Mouse (Mus musculus) heart, postnatal 10 days (tissue): ENCODE measurements at regions not wholly inside any gene's neighbourhood (a gene's known extent, or its start where the extent isn't known, plus 50 kb on each side); places are given as distances from the start of the nearest gene placed in this dataset.

ENCODE experiments used
- DNase-seq, 2 experiments: peaks; one replicate each; pipeline ENCODE4 v3.0.0; 2021
- intact Hi-C: fragments of 180-260 bp; cut with DNase I; formaldehyde crosslinking; loops from one replicate; pipeline ENCODE4 v1.15.1; 2025

- DNase-seq: no peak
- intact Hi-C loops: no loop called here
Observed at GRCm38 (mm10) chr11:45514415-45515271, 337.2 kb upstream of the Clint1 start.

DNA sequence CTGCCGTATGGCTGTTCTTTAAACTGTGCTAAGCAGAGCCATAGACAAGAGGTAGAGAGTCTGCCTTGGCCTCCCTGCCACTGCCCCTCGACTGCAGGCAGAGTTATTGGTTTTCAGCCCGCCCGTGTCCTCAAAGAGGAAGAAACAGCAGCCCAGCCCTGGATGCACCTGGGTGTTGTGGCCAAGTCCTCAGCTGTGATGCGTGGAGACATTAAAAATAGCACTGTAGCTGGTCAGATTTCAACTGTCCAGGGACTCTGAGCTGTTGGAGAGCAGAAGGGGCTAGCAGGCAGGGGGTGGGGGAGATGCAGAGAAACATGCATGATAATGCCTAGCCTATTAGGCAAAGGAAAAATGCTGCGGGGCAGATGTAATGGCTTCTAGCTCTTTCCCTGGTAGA is 327.1 kb upstream of the Clint1 start:
- no peak for DNase-seq
- intact Hi-C loops: no loop called here

DNA sequence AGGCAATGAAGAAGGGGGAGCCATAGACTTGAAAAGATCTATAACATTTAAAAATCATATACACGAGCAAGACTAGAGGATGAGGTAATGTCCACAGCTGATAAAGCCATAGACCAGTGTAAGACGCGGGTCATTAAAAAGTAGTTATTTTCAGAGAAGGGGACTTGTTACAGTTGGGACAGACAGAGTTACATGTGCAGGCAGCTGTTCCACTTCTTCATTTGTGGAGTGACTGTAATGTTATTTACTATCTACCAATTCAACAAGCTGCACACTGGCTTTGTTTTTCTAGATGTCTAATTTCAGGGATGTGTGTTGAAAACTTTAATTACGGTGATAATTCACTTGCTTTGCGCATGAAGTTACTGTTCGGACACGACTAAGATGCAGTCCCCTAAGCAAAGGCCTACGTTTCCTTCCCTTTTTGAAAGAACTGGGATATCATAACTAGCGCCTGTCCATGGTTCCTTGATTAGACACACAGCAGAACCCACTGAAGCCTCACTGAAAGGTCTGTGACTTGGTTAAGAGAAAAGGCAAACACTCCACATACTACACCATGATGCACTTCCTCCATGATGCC is 320.7 kb upstream of the Clint1 start:
- DNase-seq: no peak
- intact Hi-C loops: no loop called here

GRCm38 (mm10) chr11:45533402-45534056 is 318.3 kb upstream of the Clint1 start:
- DNase-seq: no peak
- intact Hi-C loops: no loop called here

DNA sequence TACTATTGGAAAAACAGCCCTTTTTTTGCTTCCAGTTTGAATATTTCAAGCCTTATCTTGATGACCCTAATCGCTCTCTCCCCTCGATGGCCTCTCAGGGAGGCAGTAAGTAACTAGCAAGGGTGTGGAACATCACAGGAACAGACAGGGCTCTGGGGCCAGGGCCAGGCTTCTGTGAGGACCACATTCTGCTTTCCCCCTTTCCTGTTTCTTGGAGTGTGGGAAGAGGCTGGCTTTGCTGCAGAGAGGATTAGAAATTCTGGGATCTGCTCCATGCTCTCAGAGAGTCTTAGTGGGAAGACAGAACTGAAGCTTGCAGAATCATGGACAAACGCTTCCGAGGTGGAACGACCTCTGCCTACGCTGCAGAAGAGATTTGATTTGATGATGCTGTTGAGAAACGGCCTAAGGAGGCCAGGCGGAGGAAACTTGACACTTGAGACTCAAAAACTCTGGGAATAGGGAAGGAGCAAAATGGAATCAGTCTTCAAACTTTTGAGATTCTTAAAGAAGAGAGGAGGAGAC is 316.3 kb upstream of the Clint1 start:
- DNase-seq: peak; percentile 28 to 32
- intact Hi-C loops: no loop called here

DNA sequence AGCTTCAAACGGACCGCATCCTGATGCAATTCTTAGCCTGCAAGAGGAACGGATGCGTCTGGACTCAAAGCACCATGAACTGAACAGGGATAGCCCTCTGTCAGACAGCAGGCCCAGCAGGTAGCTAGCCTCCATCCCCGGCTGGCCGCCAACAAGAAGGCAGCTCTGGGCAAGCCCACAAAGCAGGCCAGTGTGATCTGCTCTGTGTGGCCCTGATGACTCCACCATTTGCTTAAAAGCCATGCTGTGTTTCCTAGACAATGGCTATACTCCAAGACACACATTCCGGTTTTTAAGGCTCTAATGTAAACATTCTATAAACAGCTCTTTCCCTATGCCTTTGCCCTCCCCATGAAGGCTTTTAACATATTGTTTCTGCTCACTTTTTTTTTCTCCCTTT is 313.8 kb upstream of the Clint1 start:
- intact Hi-C loops: loop anchor here (2.0 kb wide), 2 partner anchors 529 to 951 kb away; no protein-coding TSS in a partner anchor
- no peak for DNase-seq

DNA sequence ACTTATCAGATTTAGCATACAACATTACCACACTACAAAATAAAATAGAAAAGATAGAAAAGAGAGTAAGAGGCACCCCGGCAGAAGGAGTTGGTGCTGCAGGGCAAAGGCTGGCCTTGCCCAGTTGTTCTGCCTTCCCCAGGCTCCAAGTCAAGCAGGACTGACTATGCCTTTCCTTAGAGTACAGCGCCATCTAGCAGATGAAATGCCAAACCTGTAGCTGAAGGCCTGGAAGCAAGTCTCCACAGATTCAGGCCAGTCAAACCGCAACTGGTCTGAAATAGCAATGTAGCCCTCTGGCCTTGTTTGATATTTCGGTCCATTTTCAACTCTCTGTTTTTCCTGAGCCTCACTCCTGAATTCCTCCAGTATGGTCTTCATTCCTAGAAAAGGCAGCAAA is 312.4 kb upstream of the Clint1 start:
- intact Hi-C loops: loop anchor here (1.0 to 2.0 kb wide), 3 partner anchors 531 to 953 kb away; no protein-coding TSS in a partner anchor
- DNase-seq: peak; percentile 87 to 91

DNA sequence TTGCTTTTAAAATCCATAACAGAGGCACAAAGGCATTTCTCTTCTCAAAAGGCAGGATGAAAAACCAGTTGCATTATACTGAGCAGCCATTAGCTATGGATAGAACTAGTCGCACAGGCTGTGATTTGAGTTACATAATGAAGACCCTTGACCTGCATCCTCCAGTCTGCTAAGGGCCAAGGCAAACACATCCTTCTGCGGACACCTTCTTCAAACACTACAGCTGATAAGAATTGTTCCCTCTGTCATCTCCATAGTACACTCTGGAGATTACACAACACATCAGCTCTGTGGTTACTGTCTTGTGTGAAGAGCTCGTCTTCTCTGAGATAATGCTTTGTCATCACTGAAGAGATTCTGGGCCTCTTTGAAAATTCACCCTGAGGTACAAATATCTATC is 307.3 kb upstream of the Clint1 start:
- intact Hi-C loops: loop anchor here (10.0 kb wide), 1 partner anchor 190 kb away; no protein-coding TSS in a partner anchor
- no peak for DNase-seq

- intact Hi-C loops: loop anchor here (5.0 to 10.0 kb wide), 2 partner anchors 189 to 336 kb away; no protein-coding TSS in a partner anchor
- no peak for DNase-seq
Observed at GRCm38 (mm10) chr11:45545896-45546626, 305.8 kb upstream of the Clint1 start.

DNA sequence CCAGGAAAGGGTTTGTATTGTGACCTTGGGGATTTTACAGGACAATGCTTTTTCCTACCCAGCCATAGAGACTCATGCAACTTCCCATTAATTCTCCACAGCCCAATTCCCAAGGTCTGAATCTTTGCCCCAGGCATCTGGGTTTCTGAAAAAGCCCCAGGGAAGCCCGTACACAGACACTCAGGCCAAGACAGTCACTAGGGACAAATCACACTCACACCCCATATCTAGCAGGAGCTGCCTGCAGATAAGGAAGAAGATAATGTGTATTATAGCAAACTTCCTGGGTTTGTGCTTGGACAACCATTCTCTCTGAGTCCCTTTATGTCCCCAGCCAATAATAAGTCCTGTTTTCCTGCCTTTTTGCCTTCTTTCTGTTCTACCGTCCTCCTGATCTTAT is 305.0 kb upstream of the Clint1 start:
- DNase-seq: no peak
- intact Hi-C loops: loop anchor here (5.0 to 10.0 kb wide), 2 partner anchors 188 to 335 kb away; no protein-coding TSS in a partner anchor

- no peak for DNase-seq
- intact Hi-C loops: no loop called here
Observed at GRCm38 (mm10) chr11:45550376-45550775, 301.5 kb upstream of the Clint1 start.

GRCm38 (mm10) chr11:45577469-45578154 is 274.2 kb upstream of the Clint1 start:
- no peak for DNase-seq
- intact Hi-C loops: no loop called here

DNA sequence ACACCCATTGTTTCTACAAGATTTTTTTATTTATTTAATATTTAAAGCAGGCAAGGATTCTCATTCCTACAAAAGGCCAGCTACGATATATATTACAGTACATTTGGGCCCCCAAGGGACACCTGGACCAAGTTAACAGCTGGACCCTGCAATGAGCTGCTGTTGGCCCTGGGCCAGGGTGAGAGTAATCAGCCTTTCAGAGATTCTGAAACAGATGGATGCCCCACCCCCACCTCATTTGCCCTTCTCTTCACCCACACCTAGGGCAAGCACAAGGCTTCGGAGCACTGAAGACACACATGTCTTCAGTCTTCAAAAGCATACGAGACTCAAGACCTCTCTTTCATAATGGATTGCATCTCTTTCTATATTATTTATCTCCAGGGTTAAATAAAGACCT is 259.5 kb upstream of the Clint1 start:
- intact Hi-C loops: no loop called here
- DNase-seq: no peak

GRCm38 (mm10) chr11:45592890-45593642 is 258.8 kb upstream of the Clint1 start:
- intact Hi-C loops: no loop called here

DNA sequence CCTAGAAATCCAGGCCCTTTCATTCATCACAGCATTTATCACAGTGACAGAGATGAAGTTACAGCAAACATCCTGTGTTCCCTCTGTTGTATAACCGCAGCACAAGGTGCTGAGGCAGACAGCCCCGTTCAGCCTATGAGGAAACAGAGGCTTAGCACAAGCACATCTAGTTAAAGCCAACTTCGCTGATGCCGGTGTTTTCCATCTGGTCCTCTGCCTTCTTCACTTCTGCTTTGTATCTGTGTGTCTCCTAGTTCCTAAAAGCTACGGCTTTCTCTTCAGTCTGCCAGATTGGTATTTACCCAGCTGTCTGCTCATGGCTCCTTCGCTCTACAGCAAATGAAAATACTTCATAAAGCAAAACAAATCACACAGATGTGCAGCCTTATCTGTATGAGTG is 256.5 kb upstream of the Clint1 start:
- intact Hi-C loops: no loop called here
- DNase-seq: peak; percentile 11 to 25

More at GRCm38 (mm10) chr11:45592890-45593642, 258.8 kb upstream of the Clint1 start:
- no peak for DNase-seq

GRCm38 (mm10) chr11:45621824-45622223 is 230.0 kb upstream of the Clint1 start:
- no peak for DNase-seq

GRCm38 (mm10) chr11:45622701-45623100 is 229.2 kb upstream of the Clint1 start:
- no peak for DNase-seq
- intact Hi-C loops: loop anchor here (10.0 kb wide), 1 partner anchor 1008 kb away; the partner anchor contains the start of gene Ebf1

More at GRCm38 (mm10) chr11:45621824-45622223, 230.0 kb upstream of the Clint1 start:
- intact Hi-C loops: loop anchor here (10.0 kb wide), 1 partner anchor 1007 kb away; the partner anchor contains the start of gene Ebf1

- intact Hi-C loops: loop anchor here (10.0 kb wide), 1 partner anchor 1009 kb away; the partner anchor contains the start of gene Ebf1
- DNase-seq: no peak
Observed at GRCm38 (mm10) chr11:45624233-45624632, 227.6 kb upstream of the Clint1 start.

GRCm38 (mm10) chr11:45629250-45629649 is 222.6 kb upstream of the Clint1 start:
- intact Hi-C loops: loop anchor here (5.0 to 10.0 kb wide), 2 partner anchors 1014 to 1042 kb away; partner anchors contain the start of gene Ebf1
- DNase-seq: no peak
